Mouse (Mus musculus) right cerebral cortex, adult 2 months (tissue): ENCODE data around the gene Mgat4a.
A peak's percentile ranks its signal among the peaks of the same experiment; 100 is the strongest.

Experiments used
- DNase-seq, 2 experiments: peaks; one replicate each; pipeline ENCODE4 v3.0.0; 2021 to 2022; ENCODE audit warnings: low spot score in 2 of 2

The Mgat4a gene

GRCm38 (mm10) chr1:37466322-37466995, 74.4 kb downstream of the Mgat4a start:
- no peak for DNase-seq

GRCm38 (mm10) chr1:37464878-37465452, 75.9 kb downstream of the Mgat4a start:
- no peak for DNase-seq

- no peak for DNase-seq
Observed at GRCm38 (mm10) chr1:37457546-37457945, 83.3 kb downstream of the Mgat4a start.

GRCm38 (mm10) chr1:37451270-37451669, 89.5 kb downstream of the Mgat4a start:
- DNase-seq = peak in 1 of 2 experiments; percentile 36

- peak; percentile 48 to 55 for DNase-seq
Observed at GRCm38 (mm10) chr1:37448361-37449095, 92.3 kb downstream of the Mgat4a start.

- no peak for DNase-seq
Observed at GRCm38 (mm10) chr1:37442848-37443835, 97.7 kb downstream of the Mgat4a start.

GRCm38 (mm10) chr1:37436419-37436818, 104.4 kb downstream of the Mgat4a start:
- DNase-seq = no peak

GRCm38 (mm10) chr1:37430297-37430840, 110.4 kb downstream of the Mgat4a start:
- DNase-seq = no peak

GRCm38 (mm10) chr1:37429366-37430296, 111.2 kb downstream of the Mgat4a start, which contains the start of the genes Coa5 and Unc50:
TSS of gene Coa5 (minus strand) at chr1:37430103.
TSS of gene Unc50 (plus strand) at chr1:37430139.
- DNase-seq = peak; percentile 96

GRCm38 (mm10) chr1:37428911-37429310, 111.9 kb downstream of the Mgat4a start:
- DNase-seq = no peak

GRCm38 (mm10) chr1:37427144-37427875, 113.5 kb downstream of the Mgat4a start:
- no peak for DNase-seq

GRCm38 (mm10) chr1:37419420-37419819, 121.4 kb downstream of the Mgat4a start:
- DNase-seq = peak; percentile 20 to 35

GRCm38 (mm10) chr1:37415394-37415793, 125.4 kb downstream of the Mgat4a start:
- no peak for DNase-seq

GRCm38 (mm10) chr1:37409647-37410046, 131.2 kb downstream of the Mgat4a start:
- no peak for DNase-seq

- no peak for DNase-seq
Observed at GRCm38 (mm10) chr1:37408678-37409077, 132.1 kb downstream of the Mgat4a start.

GRCm38 (mm10) chr1:37408059-37408458, 132.8 kb downstream of the Mgat4a start:
- DNase-seq = no peak

- DNase-seq = no peak
Observed at GRCm38 (mm10) chr1:37407228-37407627, 133.6 kb downstream of the Mgat4a start.

- no peak for DNase-seq
Observed at GRCm38 (mm10) chr1:37405137-37405536, 135.7 kb downstream of the Mgat4a start.

GRCm38 (mm10) chr1:37401687-37402086, 139.1 kb downstream of the Mgat4a start:
- DNase-seq = peak; percentile 55 to 68
